Mouse (Mus musculus) lung, adult 18-20 months (tissue): Measurements from ENCODE around the gene Map3k14.
A peak's percentile ranks its signal among the peaks of the same experiment; 100 is the strongest.

Experiments
- DNase-seq, 2 experiments: peaks; one replicate each; pipeline ENCODE4 v3.0.0; 2022; ENCODE audit warnings: mixed read lengths in 2 of 2

Map3k14 gene

GRCm38 (mm10) chr11:103269426-103269825, 2.2 kb upstream of the Map3k14 start:
- DNase-seq = no peak

GRCm38 (mm10) chr11:103268905-103269304, 1.6 kb upstream of the Map3k14 start:
- no peak for DNase-seq

GRCm38 (mm10) chr11:103268350-103268749, 1.1 kb upstream of the Map3k14 start:
- no peak for DNase-seq

GRCm38 (mm10) chr11:103266729-103267345, 435 bp downstream of the Map3k14 start:
- DNase-seq = no peak

- no peak for DNase-seq
These were observed 1.4 kb downstream of the Map3k14 start for GRCm38 (mm10) chr11:103265856-103266255.

- no peak for DNase-seq
These were observed 2.1 kb downstream of the Map3k14 start for GRCm38 (mm10) chr11:103265211-103265610.

GRCm38 (mm10) chr11:103264427-103265005, 2.8 kb downstream of the Map3k14 start:
- DNase-seq = no peak

- DNase-seq = no peak
These were observed 3.7 kb downstream of the Map3k14 start for GRCm38 (mm10) chr11:103263551-103263950.

- peak; percentile 49 to 58 for DNase-seq
These were observed 4.6 kb downstream of the Map3k14 start for GRCm38 (mm10) chr11:103262412-103263267.

- DNase-seq = peak in 1 of 2 experiments; percentile 45
These were observed 5.4 kb downstream of the Map3k14 start for GRCm38 (mm10) chr11:103261671-103262411.

GRCm38 (mm10) chr11:103260515-103261192, 6.6 kb downstream of the Map3k14 start:
- no peak for DNase-seq

- no peak for DNase-seq
These were observed 7.2 kb downstream of the Map3k14 start for GRCm38 (mm10) chr11:103260034-103260433.

GRCm38 (mm10) chr11:103257938-103258481, 9.3 kb downstream of the Map3k14 start:
- peak; percentile 63 to 67 for DNase-seq

GRCm38 (mm10) chr11:103253605-103254004, 13.7 kb downstream of the Map3k14 start:
- DNase-seq = no peak

- peak; percentile 75 to 76 for DNase-seq
These were observed 14.9 kb downstream of the Map3k14 start for GRCm38 (mm10) chr11:103252380-103252779.

- no peak for DNase-seq
These were observed 16.9 kb downstream of the Map3k14 start for GRCm38 (mm10) chr11:103250324-103250723.

- no peak for DNase-seq
These were observed 17.8 kb downstream of the Map3k14 start for GRCm38 (mm10) chr11:103249509-103249908.

- peak; percentile 57 to 72 for DNase-seq
These were observed 18.4 kb downstream of the Map3k14 start for GRCm38 (mm10) chr11:103248837-103249236.

- DNase-seq = peak; percentile 92 to 94
These were observed 19.6 kb downstream of the Map3k14 start for GRCm38 (mm10) chr11:103247504-103248177.

GRCm38 (mm10) chr11:103246731-103247290, 20.5 kb downstream of the Map3k14 start:
- DNase-seq = no peak
